Mouse (Mus musculus) spleen, adult 2 months (tissue): Measurements from ENCODE around the gene Grcc10.
A peak's percentile ranks its signal among the peaks of the same experiment; 100 is the strongest.

Experiments
- CTCF ChIP-seq: fragments of 200-500 bp; IDR thresholded peaks from 2 replicates; pipeline ENCODE4 v1.5.1; 2011; ENCODE audit warnings: mild to moderate bottlenecking, inconsistent platforms; ENCODE audit not compliant: insufficient read depth, insufficient read length, insufficient replicate concordance; ENCODE audit errors: extremely low read depth
- POLR2A ChIP-seq: fragments of 200-500 bp; IDR thresholded peaks from 2 replicates; pipeline ENCODE4 v1.6.1; 2011; ENCODE audit warnings: low read depth, low read length, inconsistent platforms

- TF ChIP-seq CTCF (no peak), POLR2A (peak; percentile 86)
Measured at GRCm38 (mm10) chr6:124740888-124741761, at the start of gene Grcc10.
